Mouse (Mus musculus) megakaryocyte, embryonic 14.5 days (primary cell): ENCODE measurements around the gene Fam160b1.

Experiments used
- FLI1 ChIP-seq: IDR thresholded peaks from 2 replicates; pipeline ENCODE4 v1.6.1; 2012; ENCODE audit warnings: low read length, inconsistent platforms, mixed read lengths
- GATA1 ChIP-seq: IDR thresholded peaks from 3 replicates; pipeline ENCODE4 v1.6.1; 2012; ENCODE audit warnings: mixed read lengths, low read length, inconsistent platforms, borderline replicate concordance

GRCm38 (mm10) chr19:57375161-57375560 lies 14.7 kb downstream of the Fam160b1 start:
- no peak for TF ChIP-seq GATA1
- TF ChIP-seq FLI1, result no peak
